Mouse (Mus musculus) forebrain, embryonic 10.5 days (tissue): Measurements from ENCODE around the gene B130006D01Rik. TPM values are rescaled to one million over a fixed set of nuclear protein-coding genes. Genes with fewer than 3 reads are reported as not detected.
"Not testable (repeated sequence)": the region's sequence is repeated elsewhere in the genome, so short reads cannot be mapped to it uniquely, and the experiment has no call there.

Experiments
- DNase-seq: peaks from one replicate; pipeline ENCODE4 v3.0.0-alpha.2; 2017; ENCODE audit warnings: low spot score; ENCODE audit errors: extremely low spot score
- H3K27ac ChIP-seq: fragments of 300-500 bp; sonication (generic); 2 replicates; pipeline ENCODE4 v1.5.1; 2016; ENCODE audit warnings: mild to moderate bottlenecking
- H3K27me3 ChIP-seq: fragments of 300-500 bp; sonication (generic); 2 replicates; pipeline ENCODE4 v1.6.1; 2016; ENCODE audit warnings: mild to moderate bottlenecking; ENCODE audit not compliant: poor library complexity, severe bottlenecking
- H3K36me3 ChIP-seq: fragments of 300-500 bp; sonication (generic); replicated peaks from 2 replicates; pipeline ENCODE4 v1.6.1; 2016; ENCODE audit warnings: mild to moderate bottlenecking, moderate library complexity
- H3K4me1 ChIP-seq: fragments of 300-500 bp; sonication (generic); 2 replicates; pipeline ENCODE4 v1.6.1; 2016
- H3K4me3 ChIP-seq: fragments of 300-500 bp; sonication (generic); 2 replicates; pipeline ENCODE4 v1.5.1; 2016; ENCODE audit warnings: mild to moderate bottlenecking, moderate library complexity
- H3K9me3 ChIP-seq: fragments of 300-500 bp; sonication (generic); 2 replicates; pipeline ENCODE4 v1.6.1; 2016; ENCODE audit warnings: mild to moderate bottlenecking, moderate library complexity
- WGBS: fragments of 180-500 bp; shearing (Covaris S2); methylation state at CpG from one replicate; pipeline ENCODE4 v1.1.7; 2016; 5-methylcytosine and 5-hydroxymethylcytosine counted together
- polyA plus RNA-seq: library from polyadenylated mRNA; unstranded; fragments of >200 nt; fragmentation: Nextera tagmentation; extraction: Ambion mirVana; gene quantifications from 2 replicates; pipeline ENCODE4 v1.2.1, GENCODE M21; 2016

B130006D01Rik gene
- polyA plus RNA-seq, 1 experiment from 2014 or later: 1.4 TPM

DNA sequence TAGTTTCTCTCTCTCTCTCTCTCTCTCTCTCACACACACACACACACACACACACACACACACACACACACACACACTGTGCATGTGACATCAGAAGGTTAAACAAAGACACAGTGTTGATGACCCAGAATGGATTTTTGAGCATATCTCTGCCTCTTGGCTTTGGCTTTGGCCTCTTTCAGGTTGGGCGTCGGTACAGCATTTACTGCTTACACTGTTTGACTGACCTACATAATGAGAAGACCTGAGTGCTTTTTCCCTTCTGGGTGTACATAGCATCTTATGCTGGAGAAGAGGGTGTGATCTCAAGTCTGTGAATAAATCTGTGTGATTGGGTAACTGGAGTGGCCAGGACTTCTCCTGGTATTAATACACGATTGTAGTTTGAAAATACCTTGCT, 4.0 kb upstream of the B130006D01Rik start:
- Histone ChIP-seq H3K27me3 (no peaks in the 10 kb centered on the region), H3K9me3 (no peaks in the 10 kb centered on the region), H3K27ac (no peak overlapping the region), H3K4me3 (no peak overlapping the region), H3K4me1 (peaks cover 20% of the 10 kb centered on the region), H3K36me3 (0 out of 2 replicates have a peak, but pooled peaks cover 5% of the 10 kb centered on the region)
- DNase-seq: no peak
- 95% methylated on average over 3 of the region's 3 CpGs for WGBS

DNA sequence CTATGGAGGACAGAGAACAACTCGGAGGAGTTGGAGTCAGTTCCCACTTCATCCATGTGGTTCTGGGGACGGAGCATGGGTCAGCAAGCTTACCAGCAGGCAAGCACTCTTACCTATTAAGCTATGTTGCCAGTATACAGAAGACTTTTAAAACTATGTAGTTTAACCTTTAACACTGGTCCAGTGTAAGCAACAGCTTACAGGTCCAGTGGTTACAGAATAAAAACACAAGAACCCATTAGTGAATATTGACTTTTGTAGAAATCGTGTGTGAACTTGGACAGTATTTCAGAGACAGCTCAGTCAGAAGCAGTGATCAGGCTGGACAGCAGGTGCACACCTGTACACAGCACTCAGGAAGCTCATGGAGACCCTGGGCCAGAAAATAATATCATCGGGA, 1.1 kb downstream of the B130006D01Rik start:
- DNase-seq: no peak
- 94% methylated on average over 4 of the region's 4 CpGs for WGBS
- Histone ChIP-seq H3K4me1 (no peaks in the 10 kb centered on the region), H3K9me3 (no peaks in the 10 kb centered on the region), H3K36me3 (0 out of 2 replicates have a peak, but pooled peaks cover 5% of the 10 kb centered on the region), H3K27me3 (no peaks in the 10 kb centered on the region), H3K4me3 (no peak overlapping the region), H3K27ac (no peak overlapping the region)

DNA sequence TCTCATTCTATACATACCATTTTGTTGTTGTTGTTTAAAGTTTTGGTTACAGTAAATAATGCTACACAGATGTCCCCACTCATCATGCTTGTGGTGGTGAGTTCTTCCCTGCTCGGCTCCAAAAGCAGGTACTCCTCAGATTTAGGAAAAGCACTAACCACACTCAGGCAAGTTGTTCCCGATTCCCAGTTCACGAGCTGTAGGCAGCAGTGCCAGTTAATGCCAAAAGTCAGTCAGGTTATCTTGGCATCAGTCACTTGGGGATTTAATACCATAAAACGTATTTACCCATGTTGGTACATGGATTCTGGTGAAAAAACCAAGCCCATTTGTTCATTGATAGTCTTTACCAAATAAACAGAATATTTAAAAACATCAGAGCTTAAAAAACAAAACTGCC, 2.8 kb downstream of the B130006D01Rik start:
- no peak overlapping the region for H3K4me3 ChIP-seq
- no peaks in the 10 kb centered on the region for H3K9me3 ChIP-seq
- no peaks in the 10 kb centered on the region for H3K27me3 ChIP-seq
- DNase-seq: no peak
- WGBS: 90% methylated on average over 4 of the region's 4 CpGs
- no peaks in the 10 kb centered on the region for H3K4me1 ChIP-seq
- 0 out of 2 replicates have a peak, but pooled peaks cover 5% of the 10 kb centered on the region for H3K36me3 ChIP-seq
- H3K27ac ChIP-seq: no peak overlapping the region

DNA sequence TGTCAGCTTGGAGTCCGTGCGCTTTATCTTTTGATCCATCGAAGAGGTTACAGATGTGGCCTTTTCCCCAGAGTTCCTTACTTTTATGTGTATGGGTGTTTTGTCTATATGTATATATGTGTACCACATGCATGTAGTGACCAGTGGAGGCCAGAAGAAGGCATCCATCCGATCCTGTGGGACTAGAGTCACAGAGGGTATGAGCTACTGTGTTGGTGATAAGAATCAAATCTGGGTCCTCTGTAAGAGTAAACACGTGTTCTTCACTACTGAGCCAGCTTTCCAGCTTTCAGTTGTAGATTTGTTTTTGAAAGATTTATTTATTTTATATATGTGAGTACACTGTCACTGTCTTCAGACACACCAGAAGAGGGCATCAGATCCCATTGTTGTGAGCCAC, 4.6 kb downstream of the B130006D01Rik start:
- Histone ChIP-seq H3K27me3 (no peaks in the 10 kb centered on the region), H3K27ac (no peak overlapping the region), H3K4me3 (no peak overlapping the region), H3K4me1 (no peaks in the 10 kb centered on the region), H3K9me3 (no peaks in the 10 kb centered on the region), H3K36me3 (no peaks in the 10 kb centered on the region)
- no peak for DNase-seq
- WGBS: 91% methylated on average over 5 of the region's 5 CpGs

DNA sequence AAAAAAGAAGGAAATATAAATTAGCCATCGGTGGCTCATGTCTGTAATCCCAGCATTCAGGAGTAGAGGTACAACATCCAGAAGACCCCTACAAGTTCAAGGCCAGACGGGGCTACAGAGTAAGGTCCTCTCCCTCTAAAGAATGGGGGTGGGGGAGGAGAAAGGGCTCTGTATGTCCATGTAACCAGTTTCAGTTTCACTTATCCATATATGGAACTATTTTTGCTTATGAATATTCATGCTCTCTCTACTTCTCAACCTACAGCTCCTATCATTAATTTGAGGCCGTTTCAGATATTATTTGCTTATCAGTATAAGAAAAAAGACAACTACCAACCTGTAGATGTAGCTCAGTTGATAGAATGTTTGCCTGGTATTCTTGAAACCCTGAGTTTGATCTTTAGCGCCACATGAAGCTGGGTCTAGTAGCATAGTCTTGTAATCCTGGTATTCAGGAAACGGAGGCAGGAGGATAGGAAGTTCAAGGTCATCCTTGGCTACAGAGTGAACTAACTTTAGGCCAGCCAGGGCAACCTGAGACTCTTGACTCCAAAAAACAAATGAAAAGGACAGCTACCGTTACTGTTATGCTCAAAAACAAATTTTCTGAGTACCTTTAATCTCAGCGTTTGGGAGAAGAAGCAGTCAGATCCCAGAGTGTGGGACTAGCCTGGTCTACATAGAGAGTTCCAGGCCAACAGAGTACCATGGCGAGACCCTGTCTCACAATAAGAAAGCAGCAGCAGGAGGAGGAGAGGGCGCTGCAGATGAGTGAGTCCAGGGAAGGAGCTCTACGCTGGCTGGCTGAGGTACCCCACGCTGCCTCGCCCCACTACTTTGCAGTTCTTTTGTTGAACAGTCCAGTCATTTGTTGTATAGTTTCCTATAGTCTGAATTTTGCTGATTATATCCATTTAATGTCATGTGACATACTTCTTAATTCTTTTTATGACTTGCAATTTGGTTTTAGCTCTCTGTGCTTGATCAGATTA, 5.8 kb downstream of the B130006D01Rik start:
- Histone ChIP-seq H3K4me1 (no peaks in the 10 kb centered on the region), H3K36me3 (0 out of 2 replicates have a peak, but pooled peaks cover under 1% of the 10 kb centered on the region), H3K27me3 (no peaks in the 10 kb centered on the region), H3K4me3 (no peak overlapping the region), H3K9me3 (no peaks in the 10 kb centered on the region), H3K27ac (no peak overlapping the region)
- 86% methylated on average over 12 of the region's 12 CpGs for WGBS
- DNase-seq: no peak

DNA sequence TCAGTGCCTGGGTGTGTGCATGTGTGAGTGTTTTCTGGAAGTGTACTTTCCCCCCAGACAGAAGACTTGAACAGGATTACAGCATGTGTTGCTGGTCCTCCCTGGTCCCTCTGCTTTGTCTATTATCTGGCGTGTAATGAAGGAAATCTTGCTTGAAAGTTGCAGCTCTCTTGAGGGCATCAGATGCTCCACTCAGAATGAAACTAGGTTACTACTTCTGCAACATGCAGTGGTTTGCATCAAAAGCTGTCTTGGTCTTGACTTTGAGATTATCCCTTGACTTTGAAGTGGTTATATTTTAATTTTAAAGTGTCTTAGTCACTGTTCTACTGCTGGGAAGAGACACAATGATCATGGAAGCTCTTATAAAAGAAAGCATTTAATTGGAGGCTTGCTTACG, 11.1 kb downstream of the B130006D01Rik start:
- DNase-seq: no peak
- Histone ChIP-seq H3K27me3 (no peaks in the 10 kb centered on the region), H3K9me3 (peaks cover 7% of the 10 kb centered on the region; the same call in 1 of the 2 replicates), H3K27ac (no peak overlapping the region), H3K4me1 (peaks cover 2% of the 10 kb centered on the region; the same call in 1 of the 2 replicates), H3K4me3 (no peak overlapping the region), H3K36me3 (peaks cover 9% of the 10 kb centered on the region)
- 83% methylated on average over 2 of the region's 2 CpGs for WGBS

DNA sequence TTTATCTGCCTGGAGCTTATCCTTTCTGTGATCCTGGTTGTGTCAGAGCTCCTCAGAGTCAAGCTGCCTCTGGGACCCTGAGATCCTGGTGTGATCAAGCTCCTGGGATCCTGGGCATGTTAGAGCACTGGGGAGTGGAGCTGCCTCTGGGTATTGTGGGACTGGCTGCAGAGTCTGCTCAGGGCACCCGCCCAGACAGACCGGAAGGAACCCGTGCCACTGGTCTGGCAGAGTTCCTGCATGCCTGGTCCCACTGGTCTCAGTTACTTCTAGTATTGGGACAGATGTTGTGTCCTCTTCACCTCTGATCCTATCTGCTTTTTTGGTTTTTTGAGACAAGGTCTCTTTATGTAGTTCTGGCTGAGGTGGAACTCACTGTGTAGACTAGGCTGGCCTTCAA, 14.4 kb downstream of the B130006D01Rik start:
- H3K4me1 ChIP-seq: peaks cover 2% of the 10 kb centered on the region; the same call in 1 of the 2 replicates
- H3K27me3 ChIP-seq: no peaks in the 10 kb centered on the region
- 93% methylated on average over 3 of the region's 3 CpGs for WGBS
- H3K4me3 ChIP-seq: no peak overlapping the region
- no peak for DNase-seq
- no peak overlapping the region for H3K27ac ChIP-seq
- H3K9me3 ChIP-seq: peaks cover 7% of the 10 kb centered on the region; the same call in 1 of the 2 replicates
- peaks cover 9% of the 10 kb centered on the region for H3K36me3 ChIP-seq

DNA sequence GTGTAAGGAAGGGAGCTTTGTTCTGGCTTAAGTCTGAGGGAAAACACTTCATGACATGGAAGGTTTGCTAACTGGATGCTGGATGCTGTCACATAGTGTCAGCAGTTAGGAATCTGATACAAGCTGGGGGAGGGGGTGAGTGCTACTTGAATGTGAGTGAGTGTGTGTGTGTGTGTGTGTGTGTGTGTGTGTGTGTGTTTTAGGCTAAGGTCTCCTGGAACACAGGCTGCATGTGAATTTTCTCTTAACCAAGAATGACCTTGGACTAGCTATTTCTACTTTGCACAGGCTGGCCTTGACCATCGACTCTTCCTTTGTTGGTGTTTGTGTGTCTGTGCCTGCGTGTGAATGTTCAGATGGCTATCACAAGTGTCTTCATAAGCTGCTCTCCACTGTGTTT, 21.1 kb downstream of the B130006D01Rik start:
- Histone ChIP-seq H3K4me1 (no peaks in the 10 kb centered on the region; the same call in 1 of the 2 replicates), H3K36me3 (peaks cover 23% of the 10 kb centered on the region), H3K27ac (no peak overlapping the region), H3K4me3 (no peak overlapping the region), H3K9me3 (no peaks in the 10 kb centered on the region; the same call in 1 of the 2 replicates), H3K27me3 (no peaks in the 10 kb centered on the region)
- 91% methylated on average over 2 of the region's 2 CpGs for WGBS
- DNase-seq: no peak

DNA sequence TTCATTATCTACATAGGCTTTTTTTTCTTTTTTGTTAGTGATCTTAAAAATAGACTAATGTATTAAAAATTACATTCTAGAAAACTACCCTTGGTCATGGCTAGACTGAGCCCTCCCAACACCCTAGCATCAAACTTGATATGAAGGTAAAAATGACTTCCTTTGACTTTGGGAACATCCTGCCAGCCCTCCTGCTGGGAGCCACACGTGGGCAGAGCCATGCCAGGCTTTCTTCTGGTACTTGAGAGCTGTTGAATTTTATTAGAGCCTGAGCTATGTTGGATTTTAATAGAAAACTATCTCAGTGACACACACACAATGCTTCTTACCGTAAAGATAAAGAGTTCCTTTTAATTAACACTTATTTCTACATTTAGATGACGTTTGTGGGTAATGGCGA, 23.4 kb downstream of the B130006D01Rik start:
- Histone ChIP-seq H3K4me1 (peaks cover 4% of the 10 kb centered on the region; the same call in 1 of the 2 replicates), H3K36me3 (peaks cover 34% of the 10 kb centered on the region), H3K27me3 (no peaks in the 10 kb centered on the region), H3K9me3 (no peaks in the 10 kb centered on the region; the same call in 1 of the 2 replicates), H3K4me3 (no peak overlapping the region), H3K27ac (no peak overlapping the region)
- DNase-seq: no peak
- WGBS: 90% methylated on average over 4 of the region's 4 CpGs

DNA sequence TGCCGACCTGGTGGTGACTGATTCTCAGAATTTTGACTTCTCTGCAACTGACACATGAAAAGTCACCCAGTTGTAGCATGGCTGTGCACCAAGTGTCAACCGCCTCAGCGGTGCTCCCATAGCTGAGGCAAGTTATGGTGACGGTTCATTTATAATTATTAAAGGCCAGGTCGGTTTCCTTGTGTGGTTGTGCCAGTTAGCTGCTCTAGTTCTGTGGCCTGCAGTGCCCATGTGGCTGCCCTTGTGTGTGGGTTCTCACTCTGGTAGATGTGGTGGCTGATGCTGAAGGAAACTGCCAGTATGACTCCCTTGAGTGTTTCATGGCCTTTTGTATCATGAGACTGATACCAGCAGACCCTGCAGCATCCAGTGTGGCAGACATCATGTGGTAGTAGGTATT, 24.9 kb downstream of the B130006D01Rik start:
- Histone ChIP-seq H3K4me3 (no peak overlapping the region), H3K27ac (no peak overlapping the region), H3K27me3 (no peaks in the 10 kb centered on the region), H3K9me3 (no peaks in the 10 kb centered on the region; the same call in 1 of the 2 replicates), H3K36me3 (peaks cover 41% of the 10 kb centered on the region), H3K4me1 (peaks cover 4% of the 10 kb centered on the region; the same call in 1 of the 2 replicates)
- WGBS: 94% methylated on average over 5 of the region's 5 CpGs
- DNase-seq: no peak

DNA sequence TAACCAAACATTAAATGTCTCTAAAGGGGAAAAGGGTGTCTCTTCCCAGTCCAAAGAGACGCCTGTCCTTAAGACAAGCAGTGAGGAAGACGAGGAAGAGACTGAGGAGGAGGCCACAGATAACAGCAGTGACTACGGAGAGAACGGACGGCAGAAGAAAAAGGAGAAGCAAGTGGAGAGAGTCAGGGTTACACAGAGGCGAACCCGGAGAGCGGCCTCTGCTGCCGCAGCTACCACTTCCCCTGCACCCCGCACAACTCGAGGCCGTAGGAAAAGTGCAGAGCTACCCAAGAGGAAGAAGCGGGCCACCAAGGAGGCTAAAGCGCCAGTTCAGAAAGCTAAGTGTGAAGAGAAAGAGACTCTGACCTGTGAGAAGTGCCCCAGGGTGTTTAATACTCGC, 26.2 kb downstream of the B130006D01Rik start:
- WGBS: 83% methylated on average over 15 of the region's 15 CpGs
- Histone ChIP-seq H3K4me3 (no peak overlapping the region), H3K27ac (no peak overlapping the region), H3K4me1 (peaks cover 4% of the 10 kb centered on the region; the same call in 1 of the 2 replicates), H3K9me3 (no peaks in the 10 kb centered on the region), H3K27me3 (no peaks in the 10 kb centered on the region), H3K36me3 (peaks cover 49% of the 10 kb centered on the region)
- DNase-seq: no peak

DNA sequence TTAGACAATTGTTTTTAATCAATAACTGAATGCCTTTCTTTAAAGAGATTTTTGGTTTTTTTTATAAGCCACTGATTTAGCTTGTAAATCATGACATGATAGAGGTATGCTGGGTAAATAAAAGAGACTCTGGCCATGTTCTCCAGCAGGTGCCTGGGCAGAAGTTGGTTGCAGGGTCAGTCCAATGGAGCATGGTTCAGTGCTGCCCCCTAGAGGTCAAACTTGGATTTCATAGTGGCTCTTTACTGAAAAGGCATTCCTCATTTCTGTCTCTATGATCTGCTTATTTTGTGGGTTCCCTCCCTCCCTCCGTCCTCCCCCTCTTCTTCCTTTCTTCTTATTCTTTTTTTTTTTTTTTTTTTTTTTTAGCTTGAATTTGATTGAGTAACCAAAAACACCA, 27.6 kb downstream of the B130006D01Rik start:
- WGBS: 13% methylated on average over 1 of the region's 1 CpGs
- Histone ChIP-seq H3K27ac (no peak overlapping the region), H3K36me3 (peaks cover 60% of the 10 kb centered on the region), H3K4me1 (peaks cover 4% of the 10 kb centered on the region; the same call in 1 of the 2 replicates), H3K4me3 (no peak overlapping the region), H3K27me3 (no peaks in the 10 kb centered on the region), H3K9me3 (no peaks in the 10 kb centered on the region)
- DNase-seq: peak; percentile 59

DNA sequence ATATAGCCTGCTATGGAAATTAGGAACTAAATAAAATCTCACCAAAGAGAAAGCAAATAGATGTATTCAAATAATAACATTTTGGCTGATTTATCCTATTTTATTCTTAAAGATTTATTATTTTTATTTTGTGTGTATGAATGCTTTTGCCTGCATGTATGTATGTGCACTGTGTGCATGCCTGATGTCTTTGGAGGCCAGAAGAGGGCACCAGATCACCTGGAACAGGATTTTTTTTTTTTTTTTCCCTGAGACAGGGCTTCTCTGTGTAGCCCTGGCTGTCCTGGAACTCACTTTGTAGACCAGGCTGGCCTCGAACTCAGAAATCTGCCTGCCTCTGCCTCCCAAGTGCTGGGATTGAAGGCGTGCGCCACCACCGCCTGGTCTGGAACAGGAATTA, 31.8 kb downstream of the B130006D01Rik start:
- H3K9me3 ChIP-seq, DNase-seq, H3K27me3 ChIP-seq, H3K4me1 ChIP-seq, H3K27ac ChIP-seq, H3K4me3 ChIP-seq: not testable (repeated sequence)
- peaks cover 76% of the 10 kb centered on the region for H3K36me3 ChIP-seq
- 95% methylated on average over 4 of the region's 4 CpGs for WGBS
